Mouse (Mus musculus) right cerebral cortex, postnatal 36 days (tissue): Measurements from ENCODE around the gene Lcmt1.
A peak's percentile ranks its signal among the peaks of the same experiment; 100 is the strongest.

Experiments
- DNase-seq, 2 experiments: peaks; one replicate each; pipeline ENCODE4 v3.0.0; 2022; ENCODE audit warnings: low spot score in 2 of 2, mixed read lengths in 1 of 2

Gene Lcmt1

GRCm38 (mm10) chr7:123455088-123455487 is 85.5 kb downstream of the Lcmt1 start:
- no peak for DNase-seq

GRCm38 (mm10) chr7:123458309-123458708 is 88.7 kb downstream of the Lcmt1 start:
- no peak for DNase-seq

GRCm38 (mm10) chr7:123459247-123459646 is 89.7 kb downstream of the Lcmt1 start:
- DNase-seq, result no peak

- DNase-seq, result no peak
Observed at GRCm38 (mm10) chr7:123461316-123461715, 91.7 kb downstream of the Lcmt1 start.

- DNase-seq, result no peak
Observed at GRCm38 (mm10) chr7:123462070-123462501, 92.5 kb downstream of the Lcmt1 start, which contains the start of gene Aqp8. Aqp8 (plus strand) TSS chr7:123462291.

GRCm38 (mm10) chr7:123463569-123463968 is 94.0 kb downstream of the Lcmt1 start:
- no peak for DNase-seq

- DNase-seq, result peak; percentile 11 to 12
Observed at GRCm38 (mm10) chr7:123465692-123466387, 96.3 kb downstream of the Lcmt1 start.

GRCm38 (mm10) chr7:123467961-123468360 is 98.4 kb downstream of the Lcmt1 start:
- no peak for DNase-seq
